Mouse (Mus musculus) left cerebral cortex, postnatal 36 days (tissue): ENCODE results near the gene Vmn1r224. TPM values are rescaled to one million over a fixed set of nuclear protein-coding genes. Genes with fewer than 3 reads are reported as not detected.

Experiments
- DNase-seq, 2 experiments: peaks; one replicate each; pipeline ENCODE4 v3.0.0; 2021 to 2022; ENCODE audit warnings: low spot score in 2 of 2, mixed read lengths in 1 of 2
- intact Hi-C: fragments of 180-260 bp; cut with DNase I; formaldehyde crosslinking; loops from one replicate; pipeline ENCODE4 v1.15.1; 2025
- total RNA-seq, 2 experiments: library from RNA; stranded (reverse); gene quantifications; 2 replicates each; pipeline ENCODE4 v1.2.3; 2021

The Vmn1r224 gene
- total RNA-seq: not detected

GRCm38 (mm10) chr17:20413846-20414245 lies at the start of gene Vmn1r224:
Gene Vmn1r224 (plus strand): TSS chr17:20414146.
- intact Hi-C loops: no loop called here

GRCm38 (mm10) chr17:20399105-20399504 lies 14.8 kb upstream of the Vmn1r224 start:
- no peak for DNase-seq
- intact Hi-C loops: no loop called here

More at GRCm38 (mm10) chr17:20413846-20414245, at the start of gene Vmn1r224:
- DNase-seq: no peak

GRCm38 (mm10) chr17:20439263-20439662 lies 25.3 kb downstream of the Vmn1r224 start:
- no peak for DNase-seq
- intact Hi-C loops: no loop called here

- intact Hi-C loops: no loop called here
- DNase-seq: no peak
These were observed 59.4 kb downstream of the Vmn1r224 start for GRCm38 (mm10) chr17:20473311-20473710.

Other genes with a start within 250 kb of the Vmn1r224 start
- gene Fpr-rs6, start 231.0 kb upstream of the Vmn1r224 start, total RNA-seq: not detected
- not detected for gene Vmn2r105, start 179.1 kb upstream of the Vmn1r224 start, total RNA-seq
- gene Vmn2r106, start 128.6 kb upstream of the Vmn1r224 start, total RNA-seq: not detected
- gene Vmn2r107, start 68.9 kb upstream of the Vmn1r224 start, total RNA-seq: not detected
- gene Vmn2r108, start 67.2 kb downstream of the Vmn1r224 start, total RNA-seq: under 1 TPM in 1 of 2 experiments, not detected in 1; 0.07 TPM
- gene Vmn1r225, start 84.0 kb downstream of the Vmn1r224 start, total RNA-seq: not detected
- gene Vmn2r109, start 150.6 kb downstream of the Vmn1r224 start, total RNA-seq: not detected
- not detected for gene Vmn2r110, start 182.3 kb downstream of the Vmn1r224 start, total RNA-seq
- not detected for gene Fpr-rs3, start 210.7 kb downstream of the Vmn1r224 start, total RNA-seq